Mouse (Mus musculus): ENCODE results near the gene Padi2. TPM values are rescaled to one million over a fixed set of nuclear protein-coding genes. Genes with fewer than 3 reads are reported as not detected.

The Padi2 gene
- total RNA-seq, 2 experiments from 2014 or later: 105 to 170 TPM

DNA sequence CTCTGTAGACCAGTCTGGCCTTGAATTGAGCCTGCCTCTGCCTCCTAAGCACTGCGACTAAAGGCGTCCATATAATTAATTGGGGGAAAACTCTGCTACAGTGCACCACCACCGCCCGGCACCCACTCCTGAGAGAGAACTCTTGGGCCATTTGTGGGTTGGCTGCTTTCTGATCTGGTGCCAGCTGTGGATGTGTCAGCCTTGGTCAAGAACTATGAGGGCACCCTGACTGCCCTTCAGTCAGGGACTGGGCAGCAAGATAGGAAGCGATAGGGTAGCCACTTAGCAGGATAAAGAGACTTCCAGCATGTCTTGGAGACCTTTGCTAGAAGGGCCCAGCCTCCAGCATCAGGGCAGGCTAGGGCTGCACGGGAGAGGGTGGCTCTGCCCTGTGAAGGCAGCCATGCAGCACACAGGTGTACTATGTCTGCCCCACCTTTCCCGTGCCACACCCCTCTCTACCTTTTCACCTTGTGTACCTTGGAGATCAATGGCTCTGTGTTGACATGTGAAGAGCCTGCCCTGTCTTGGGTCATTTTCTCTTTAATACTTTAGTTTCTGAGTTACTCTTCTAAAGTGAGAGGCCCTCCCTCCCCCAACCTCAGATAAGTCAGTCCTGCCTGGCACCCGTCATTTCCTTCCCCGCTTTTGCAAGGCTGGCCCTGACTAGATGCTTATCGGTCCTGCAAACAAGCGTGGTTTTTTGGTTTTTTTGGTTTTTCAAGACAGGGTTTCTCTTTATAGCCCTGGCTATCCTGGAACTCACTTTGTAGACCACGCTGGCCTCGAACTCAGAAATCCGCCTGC, 71.9 kb downstream of the Padi2 start:
- no peak for DNase-seq
- intact Hi-C loops (cut with DNase I): no loop called here

- DNase-seq: no peak
- intact Hi-C loops (cut with DNase I): loop anchor here (5.0 kb wide), 1 partner anchor 51 kb away; no protein-coding TSS in a partner anchor
These were observed 75.5 kb downstream of the Padi2 start for GRCm38 (mm10) chr4:140981605-140982004.

- intact Hi-C loops (cut with DNase I): loop anchor here (5.0 kb wide), 1 partner anchor 49 kb away; no protein-coding TSS in a partner anchor
- no peak for DNase-seq
These were observed 76.7 kb downstream of the Padi2 start for GRCm38 (mm10) chr4:140982808-140983207.

DNA sequence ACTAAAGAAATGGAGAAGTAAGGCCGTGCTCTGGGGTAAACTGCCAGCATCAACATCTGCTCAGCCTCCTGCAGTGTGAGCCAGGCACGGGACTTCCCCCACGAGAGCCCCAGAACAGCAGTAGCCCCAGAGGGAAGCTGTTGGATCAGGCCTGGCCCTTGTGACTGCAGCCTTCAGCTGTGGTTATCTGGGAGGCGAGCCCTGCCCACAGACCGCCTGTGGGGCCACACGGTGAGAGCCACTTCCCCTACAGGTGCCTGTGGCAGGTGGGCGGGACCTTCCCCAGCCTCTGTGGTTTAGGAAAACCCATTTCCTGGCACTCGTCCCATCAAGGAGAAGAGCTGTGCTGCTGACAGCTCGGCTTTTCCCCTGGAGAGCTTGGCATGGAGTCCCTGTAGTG, 77.3 kb downstream of the Padi2 start:
- intact Hi-C loops (cut with DNase I): loop anchor here (5.0 kb wide), 1 partner anchor 49 kb away; no protein-coding TSS in a partner anchor
- peak; percentile 33 to 48 for DNase-seq

- no peak for DNase-seq
- intact Hi-C loops (cut with DNase I): loop anchor here (5.0 kb wide), 1 partner anchor 48 kb away; no protein-coding TSS in a partner anchor
These were observed 78.4 kb downstream of the Padi2 start for GRCm38 (mm10) chr4:140984544-140984943.

- intact Hi-C loops (cut with DNase I): no loop called here
- DNase-seq: no peak
These were observed 80.0 kb downstream of the Padi2 start for GRCm38 (mm10) chr4:140986024-140986710.

GRCm38 (mm10) chr4:140986711-140987395, 80.7 kb downstream of the Padi2 start, which contains the start of gene Atp13a2:
Gene Atp13a2, plus strand, starts transcription at chr4:140986873.
- intact Hi-C loops (cut with DNase I): no loop called here
- DNase-seq: peak; percentile 85

DNA sequence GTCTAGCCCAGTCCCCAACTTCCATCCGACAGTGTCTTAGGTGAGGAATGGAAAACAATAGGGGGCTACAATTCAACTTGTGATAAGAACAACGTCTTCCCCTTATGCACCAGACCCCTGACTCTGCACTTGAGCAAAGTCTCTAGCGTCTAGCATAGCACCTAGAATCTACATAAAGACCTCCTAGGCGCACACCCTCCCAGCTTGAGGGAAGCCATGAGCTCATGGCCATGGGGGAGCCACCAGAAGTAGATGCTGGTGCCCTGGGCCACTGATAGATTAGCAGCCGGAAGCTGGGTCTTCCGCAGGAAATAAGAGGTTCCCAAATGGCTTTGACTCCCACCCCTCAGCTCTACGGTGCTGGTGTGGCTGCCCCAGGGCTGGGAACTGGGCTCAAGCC, 81.3 kb downstream of the Padi2 start:
- DNase-seq: no peak
- intact Hi-C loops (cut with DNase I): no loop called here

- intact Hi-C loops (cut with DNase I): no loop called here
- DNase-seq: no peak
These were observed 82.7 kb downstream of the Padi2 start for GRCm38 (mm10) chr4:140988706-140989290.

DNA sequence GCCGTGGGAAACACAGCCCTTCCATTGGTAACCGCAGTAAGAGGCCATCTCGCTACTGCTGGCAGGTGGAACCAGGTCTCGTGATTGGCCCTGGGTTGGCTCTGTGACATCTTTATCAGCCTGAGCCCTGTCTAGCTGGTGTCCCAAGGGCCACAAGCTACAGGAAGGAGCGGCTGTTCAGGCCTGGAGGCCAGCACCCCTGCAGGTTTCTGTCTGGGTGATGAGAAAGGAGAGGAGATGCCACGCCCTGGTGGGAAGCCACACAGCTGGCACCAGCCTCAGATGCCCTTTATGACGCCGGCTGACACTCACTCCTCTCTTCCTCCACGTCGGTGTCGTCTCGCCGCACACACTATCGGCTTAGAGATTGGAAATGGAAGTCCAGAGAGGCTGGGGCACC, 83.3 kb downstream of the Padi2 start:
- intact Hi-C loops (cut with DNase I): no loop called here
- DNase-seq: no peak

DNA sequence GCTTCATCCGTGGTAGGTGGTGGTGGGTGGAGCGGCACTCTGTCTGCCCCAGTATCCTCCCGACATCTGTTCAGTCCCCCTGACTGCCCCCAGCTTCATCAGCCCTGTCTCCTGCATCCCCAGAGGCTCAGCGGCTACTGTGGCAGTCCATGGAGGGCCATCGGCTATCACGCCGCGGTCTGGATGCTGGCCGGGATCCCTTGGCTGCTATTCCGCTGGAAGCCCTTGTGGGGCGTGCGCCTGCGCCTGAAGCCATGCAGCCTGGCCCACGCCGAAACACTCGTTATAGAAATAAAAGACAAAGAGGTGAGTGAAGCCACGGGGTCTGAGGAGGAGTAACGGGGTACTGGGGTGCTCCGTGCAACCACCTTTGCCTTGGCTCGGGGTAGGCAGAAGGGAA, 86.1 kb downstream of the Padi2 start:
- DNase-seq: no peak

DNA sequence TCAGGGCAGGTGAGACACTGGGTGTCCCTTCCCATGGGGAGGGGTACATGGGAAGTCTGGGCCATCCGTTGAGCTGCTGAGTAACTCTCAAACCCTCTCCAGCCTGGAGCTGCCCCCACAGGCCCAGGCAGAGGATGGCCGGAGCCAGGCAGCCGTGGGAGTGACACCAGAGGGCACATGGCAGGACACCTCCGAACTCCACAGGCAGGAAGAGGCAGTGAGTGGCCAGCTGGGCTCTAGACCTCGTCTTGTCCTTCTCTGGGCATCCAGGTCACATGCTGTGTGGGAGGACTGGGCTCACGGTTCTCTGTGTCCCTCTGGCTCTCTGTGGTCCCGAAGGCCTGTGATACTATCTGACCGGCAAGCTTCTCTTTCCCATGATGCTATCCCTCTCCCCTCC, 87.7 kb downstream of the Padi2 start:
- DNase-seq: no peak
- intact Hi-C loops (cut with DNase I): no loop called here

More for the DNA sequence above, 86.1 kb downstream of the Padi2 start:
- intact Hi-C loops (cut with DNase I): no loop called here

GRCm38 (mm10) chr4:140995811-140996210, 89.7 kb downstream of the Padi2 start:
- intact Hi-C loops (cut with DNase I): loop anchor here (5.0 kb wide), 1 partner anchor 1251 kb away; no protein-coding TSS in a partner anchor
- no peak for DNase-seq

DNA sequence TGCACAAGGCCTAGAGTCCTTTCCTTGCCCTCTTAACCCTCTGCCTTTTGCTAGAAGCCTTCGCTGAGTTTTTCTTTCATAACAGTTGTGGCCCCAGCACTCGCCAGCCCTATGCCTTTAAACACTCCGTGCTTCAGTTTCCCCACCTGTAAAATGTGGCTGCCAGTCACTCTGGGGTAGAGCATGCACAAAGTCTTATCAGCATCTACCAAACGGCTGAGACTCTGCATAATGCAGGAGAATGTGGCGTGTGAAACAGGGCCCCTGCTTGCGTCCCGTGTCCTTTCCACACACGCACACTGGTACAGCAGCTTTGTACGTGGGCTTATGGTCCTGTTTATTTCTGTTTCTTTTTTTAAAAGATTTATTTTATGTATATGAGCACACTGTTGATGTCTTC, 90.7 kb downstream of the Padi2 start:
- DNase-seq: no peak
- intact Hi-C loops (cut with DNase I): loop anchor here (5.0 kb wide), 1 partner anchor 1250 kb away; no protein-coding TSS in a partner anchor

Other genes with a start within 250 kb of the Padi2 start
- 10 to 100 TPM; 39.0 to 49.9 TPM for gene Arhgef10l, start 240.3 kb upstream of the Padi2 start, total RNA-seq (2021)
- 1 to 10 TPM; 8.1 to 9.5 TPM for gene Rcc2, start 205.8 kb upstream of the Padi2 start, total RNA-seq (2021)
- not detected for gene Padi6, start 163.7 kb upstream of the Padi2 start, total RNA-seq (2021)
- gene Padi4, start 132.1 kb upstream of the Padi2 start, total RNA-seq (2021): under 1 TPM in 1 of 2 experiments, not detected in 1; 0.15 TPM
- gene Padi3, start 95.7 kb upstream of the Padi2 start, total RNA-seq (2021): 1 to 10 TPM; 2.0 to 3.0 TPM
- gene Padi1, start 60.6 kb upstream of the Padi2 start, total RNA-seq (2021): under 1 TPM; 0.07 to 0.08 TPM
- gene Sdhb, start 54.9 kb downstream of the Padi2 start, total RNA-seq (2021): 100 to 1,000 TPM; 568 to 650 TPM
- gene Atp13a2, start 80.5 kb downstream of the Padi2 start, total RNA-seq (2021): 10 to 100 TPM; 16.6 to 17.5 TPM
- 1 to 10 TPM; 6.2 to 7.4 TPM for gene Mfap2, start 104.1 kb downstream of the Padi2 start, total RNA-seq (2021)
- gene Crocc, start 154.2 kb downstream of the Padi2 start, total RNA-seq (2021): 1 to 10 TPM; 1.7 to 2.0 TPM
- gene Necap2, start 172.0 kb downstream of the Padi2 start, total RNA-seq (2021): 10 to 100 TPM; 13.3 to 15.3 TPM
- gene Spata21, start 182.0 kb downstream of the Padi2 start, total RNA-seq (2021): not detected
- 100 to 1,000 TPM; 141 to 150 TPM for gene Szrd1, start 233.4 kb downstream of the Padi2 start, total RNA-seq (2021)
- 1 to 10 TPM; 8.8 to 9.8 TPM for gene Fbxo42, start 241.6 kb downstream of the Padi2 start, total RNA-seq (2021)

All from gastrocnemius, postnatal 36 days (tissue).